Mouse (Mus musculus): ENCODE data around the gene Pard3b.

DNA sequence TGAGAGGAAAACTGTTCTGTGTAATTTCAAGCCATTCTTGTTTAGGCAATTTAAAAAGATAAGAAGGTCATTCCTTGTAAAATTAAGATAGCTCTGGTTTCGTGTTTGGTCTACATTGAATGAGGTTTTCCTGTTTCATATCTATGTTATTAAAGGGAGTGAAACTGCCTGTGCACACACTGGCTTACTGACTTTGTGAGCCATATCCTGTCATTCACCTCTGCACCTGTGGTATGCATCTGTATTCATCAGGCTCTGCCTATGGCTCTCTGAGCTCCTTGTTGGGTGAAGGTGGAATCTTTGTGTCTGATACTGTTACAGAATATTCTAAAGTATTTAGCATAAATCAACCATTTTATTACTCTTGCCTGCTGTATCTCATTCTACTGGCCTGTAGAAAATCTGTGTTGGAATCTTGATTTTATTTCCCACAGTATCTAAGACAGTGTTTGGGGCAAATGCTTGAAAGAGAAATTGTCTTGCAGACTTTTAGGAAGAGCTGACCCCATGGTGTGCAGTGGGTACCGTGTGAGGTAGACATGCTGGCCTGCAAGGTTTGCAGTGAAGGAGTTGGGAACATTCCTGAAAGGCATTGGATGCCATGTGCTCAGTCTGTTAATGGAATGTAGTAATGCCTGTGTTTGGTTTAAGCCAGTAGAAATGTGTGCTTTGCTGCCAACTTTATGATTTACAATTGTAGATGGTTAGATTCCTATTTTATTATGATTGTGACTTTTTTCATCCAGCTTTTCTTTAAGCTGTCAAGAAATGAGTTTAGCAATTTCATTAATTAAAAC lies 228.9 kb downstream of the Pard3b start:
- TF ChIP-seq CTCF (IDR thresholded peaks at IDR 0.05; ENCODE audit: low read depth, low read length) (no peak), EP300 (IDR thresholded peaks at IDR 0.05; ENCODE audit: insufficient read depth, low read depth, low read length) (no peak)

Data from ES-Bruce4 (cell line).